Mouse (Mus musculus) urinary bladder, postnatal 10 days (tissue): Measurements from ENCODE around the gene Pebp1.

Experiments
- DNase-seq: peaks from one replicate; pipeline ENCODE4 v3.0.0; 2022; ENCODE audit warnings: low spot score

Pebp1 gene

GRCm38 (mm10) chr5:117240761-117241322 lies 46.6 kb downstream of the Pebp1 start:
- no peak for DNase-seq

DNA sequence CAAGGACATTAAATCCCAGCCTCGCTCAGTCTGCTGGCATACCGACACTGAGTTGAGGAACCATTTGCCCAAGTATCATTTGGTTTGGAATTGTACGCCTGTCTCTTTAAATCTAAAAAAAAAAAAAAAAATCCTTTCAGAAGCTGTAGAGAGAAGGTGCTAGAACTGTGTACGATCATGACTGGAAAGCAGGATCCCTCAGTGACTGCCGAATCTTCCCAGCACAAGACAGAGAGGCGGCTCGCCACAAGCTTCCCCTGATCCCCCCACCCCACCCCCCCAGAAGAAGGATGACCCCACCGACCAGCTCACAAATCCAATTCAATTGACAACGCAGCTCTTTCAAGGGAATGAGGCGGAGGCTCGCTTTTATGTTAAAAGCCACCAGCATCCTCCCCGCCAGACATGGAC lies 47.1 kb downstream of the Pebp1 start:
- no peak for DNase-seq

DNA sequence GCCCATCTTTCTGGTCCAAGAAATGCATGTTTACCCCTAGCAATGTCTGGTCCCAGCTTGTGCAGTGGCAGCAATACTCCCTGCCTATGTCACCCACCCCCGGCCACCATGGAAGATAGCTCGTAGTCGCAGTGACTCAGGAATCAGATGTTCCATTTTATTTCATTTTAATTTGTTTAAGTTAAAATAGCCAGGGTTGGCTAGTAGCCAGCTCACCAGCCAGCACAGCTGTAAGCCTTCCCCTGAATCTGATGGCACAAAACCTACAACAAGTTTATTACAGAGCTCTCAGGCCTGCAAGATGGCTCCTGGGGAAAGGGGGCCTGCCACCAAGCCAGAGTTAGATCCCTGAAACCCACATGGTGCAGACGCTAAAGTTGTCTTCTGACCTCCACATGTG lies 48.3 kb downstream of the Pebp1 start:
- no peak for DNase-seq

GRCm38 (mm10) chr5:117236540-117236939 lies 50.9 kb downstream of the Pebp1 start:
- no peak for DNase-seq
